ENCODE assay signal across 8 mouse cellular contexts in genomic region chr2:17644282-17645262, GRCm38 (mm10).
DNase-seq lines count a peak whose midpoint lies in the region; ATAC-seq and TF ChIP-seq lines count a peak whose summit lies in the region.

No protein-coding gene starts in this region.

- H3K36me3 ChIP-seq in neural tube, embryonic 15.5 days = no peaks in the 10 kb centered on the region
- no peaks in the 10 kb centered on the region for H3K36me3 ChIP-seq in forebrain, embryonic 15.5 days
- H3K36me3 ChIP-seq in midbrain, postnatal 0 days (ENCODE audit: insufficient read depth, low read length) = no peaks in the 10 kb centered on the region
- no peaks in the 10 kb centered on the region for H3K36me3 ChIP-seq in stomach, postnatal 0 days (ENCODE audit: control insufficient read depth, insufficient read depth, low read length)

- no peak overlapping the region for H3K4me3 ChIP-seq in neural tube, embryonic 15.5 days (replicated peaks)
- H3K4me3 ChIP-seq in forebrain, embryonic 15.5 days = no peak overlapping the region
- no peak overlapping the region for H3K4me3 ChIP-seq in midbrain, postnatal 0 days (ENCODE audit: low read depth, low read length)
- H3K4me3 ChIP-seq in stomach, postnatal 0 days (ENCODE audit: low read depth, low read length) = no peak overlapping the region

- H3K4me1 ChIP-seq in neural tube, embryonic 15.5 days = peaks cover 2% of the 10 kb centered on the region; the same call in 1 of the 2 replicates
- no peaks in the 10 kb centered on the region for H3K4me1 ChIP-seq in forebrain, embryonic 15.5 days
- H3K4me1 ChIP-seq in midbrain, postnatal 0 days (ENCODE audit: insufficient read depth, low read length) = no peaks in the 10 kb centered on the region
- no peaks in the 10 kb centered on the region for H3K4me1 ChIP-seq in stomach, postnatal 0 days (replicated peaks; ENCODE audit: control insufficient read depth, insufficient read depth)

- no peak overlapping the region for H3K9ac ChIP-seq in neural tube, embryonic 15.5 days (replicated peaks)
- H3K9ac ChIP-seq in forebrain, embryonic 15.5 days (replicated peaks) = no peak overlapping the region
- no peak overlapping the region for H3K9ac ChIP-seq in midbrain, postnatal 0 days (replicated peaks; ENCODE audit: low read length, poor library complexity, severe bottlenecking)
- H3K9ac ChIP-seq in stomach, postnatal 0 days (ENCODE audit: low read length) = no peak overlapping the region

- ATAC-seq in neural tube, embryonic 15.5 days (ENCODE audit: low FRiP score) = no peak; the same call in 1 of the 2 replicates
- ATAC-seq in forebrain, embryonic 15.5 days (replicated peaks) = peak; percentile 85
- peak; percentile 75 for ATAC-seq in inflammation-experienced regulatory T-cells, adult 6 months
- ATAC-seq in midbrain, postnatal 0 days (ENCODE audit: low FRiP score) = no peak
- ATAC-seq in stomach, postnatal 0 days (ENCODE audit: low FRiP score, low TSS enrichment) = peak; percentile 94

- WGBS in neural tube, embryonic 15.5 days = 32% methylated on average over 3 of the region's 3 CpGs
- WGBS in forebrain, embryonic 15.5 days = 29% methylated on average over 3 of the region's 3 CpGs
- WGBS in midbrain, postnatal 0 days = 31% methylated on average over 3 of the region's 3 CpGs
- WGBS in stomach, postnatal 0 days = 21% methylated on average over 3 of the region's 3 CpGs

- TF ChIP-seq CTCF in midbrain, postnatal 0 days (IDR thresholded peaks at IDR 0.05) = peak; percentile 84
- TF ChIP-seq CTCF in stomach, postnatal 0 days (IDR thresholded peaks at IDR 0.05; ENCODE audit: low read depth) = peak; percentile 85

- H3K27ac ChIP-seq in neural tube, embryonic 15.5 days (replicated peaks) = no peak overlapping the region
- no peak overlapping the region for H3K27ac ChIP-seq in forebrain, embryonic 15.5 days (replicated peaks)
- H3K27ac ChIP-seq in midbrain, postnatal 0 days (ENCODE audit: low read depth, low read length) = no peak overlapping the region
- no peak overlapping the region for H3K27ac ChIP-seq in stomach, postnatal 0 days (replicated peaks)

- no peaks in the 10 kb centered on the region for H3K9me3 ChIP-seq in neural tube, embryonic 15.5 days (replicated peaks)
- no peaks in the 10 kb centered on the region for H3K9me3 ChIP-seq in forebrain, embryonic 15.5 days
- H3K9me3 ChIP-seq in midbrain, postnatal 0 days (ENCODE audit: low read length) = no peaks in the 10 kb centered on the region
- no peaks in the 10 kb centered on the region for H3K9me3 ChIP-seq in stomach, postnatal 0 days (ENCODE audit: control insufficient read depth, low read length)

- DNase-seq in neural tube, embryonic 10.5 days (ENCODE audit: extremely low spot score, low spot score) = peak; percentile 53
- peak; percentile 40 for DNase-seq in cerebellum, adult 11 months
- peak; percentile 19 to 66 for DNase-seq in left cerebral cortex, adult 9 months (ENCODE audit: low spot score in 2 of 2)
- peak; percentile 80 for DNase-seq in midbrain, postnatal 0 days (ENCODE audit: low spot score)
- peak; percentile 62 for DNase-seq in stomach, postnatal 0 days (ENCODE audit: low spot score)

- H3K4me2 ChIP-seq in neural tube, embryonic 15.5 days = no peak overlapping the region
- no peak overlapping the region for H3K4me2 ChIP-seq in forebrain, embryonic 15.5 days (replicated peaks)
- no peak overlapping the region for H3K4me2 ChIP-seq in midbrain, postnatal 0 days (ENCODE audit: low read depth, low read length, poor library complexity, severe bottlenecking)
- no peak overlapping the region for H3K4me2 ChIP-seq in stomach, postnatal 0 days (replicated peaks; ENCODE audit: low read depth)

- TF ChIP-seq EP300 in stomach, postnatal 0 days (optimal IDR thresholded peaks at IDR 0.05) = no peak

- no peaks in the 10 kb centered on the region for H3K27me3 ChIP-seq in neural tube, embryonic 15.5 days (replicated peaks)
- H3K27me3 ChIP-seq in forebrain, embryonic 15.5 days = no peaks in the 10 kb centered on the region
- H3K27me3 ChIP-seq in midbrain, postnatal 0 days (ENCODE audit: insufficient read depth, low read length) = no peaks in the 10 kb centered on the region
- no peaks in the 10 kb centered on the region for H3K27me3 ChIP-seq in stomach, postnatal 0 days (ENCODE audit: control insufficient read depth, insufficient read depth, low read length)

Comparison
In these comparisons a context has a peak if more than half of its experiments do, and no peak if none do; other contexts are left out.
1. ATAC-seq: peak in forebrain, embryonic 15.5 days (single experiment), inflammation-experienced regulatory T-cells, adult 6 months (single experiment) and stomach, postnatal 0 days (single experiment); none in neural tube, embryonic 15.5 days (single experiment) and midbrain, postnatal 0 days (single experiment).
2. Peak in every context shown above with its lines, with median percentiles within 50 percentile points of each other: DNase-seq.